Mouse (Mus musculus) liver, embryonic 12.5 days (tissue): ENCODE results near the gene Guk1. TPM values are rescaled to one million over a fixed set of nuclear protein-coding genes. Genes with fewer than 3 reads are reported as not detected.

ENCODE experiments used
- ATAC-seq: fragments of 200-750 bp; cut with Nextera tagmentation; 2 replicates; pipeline ENCODE4 v1.8.0; 2017; ENCODE audit warnings: moderate number of reproducible peaks, mild to moderate bottlenecking, moderate library complexity
- H3K27ac ChIP-seq: fragments of 300-500 bp; sonication (generic); 2 replicates; pipeline ENCODE4 v1.5.1; 2016; ENCODE audit warnings: mild to moderate bottlenecking
- H3K27me3 ChIP-seq: fragments of 300-500 bp; sonication (generic); replicated peaks from 2 replicates; pipeline ENCODE4 v1.6.1; 2016; ENCODE audit warnings: mild to moderate bottlenecking, moderate library complexity
- H3K36me3 ChIP-seq: fragments of 300-500 bp; sonication (generic); 2 replicates; pipeline ENCODE4 v1.6.1; 2016; ENCODE audit warnings: mild to moderate bottlenecking, moderate library complexity
- H3K4me1 ChIP-seq: fragments of 300-500 bp; sonication (generic); 2 replicates; pipeline ENCODE4 v1.6.1; 2016
- H3K4me2 ChIP-seq: fragments of 300-500 bp; sonication (generic); 2 replicates; pipeline ENCODE4 v1.6.1; 2016; ENCODE audit warnings: mild to moderate bottlenecking, moderate library complexity
- H3K4me3 ChIP-seq: fragments of 300-500 bp; sonication (generic); 2 replicates; pipeline ENCODE4 v1.5.1; 2016; ENCODE audit warnings: mild to moderate bottlenecking, moderate library complexity
- H3K9ac ChIP-seq: fragments of 300-500 bp; sonication (generic); 2 replicates; pipeline ENCODE4 v1.6.1; 2016; ENCODE audit warnings: mild to moderate bottlenecking, moderate library complexity
- H3K9me3 ChIP-seq: fragments of 300-500 bp; sonication (generic); replicated peaks from 2 replicates; pipeline ENCODE4 v1.6.1; 2016; ENCODE audit warnings: mild to moderate bottlenecking, moderate library complexity
- WGBS: fragments of 180-500 bp; shearing (Covaris S2); methylation state at CpG from one replicate; pipeline ENCODE4 v1.1.7; 2016; ENCODE audit not compliant: insufficient replicate concordance; 5-methylcytosine and 5-hydroxymethylcytosine counted together
- polyA plus RNA-seq: library from polyadenylated mRNA; unstranded; fragments of >200 nt; fragmentation: Nextera tagmentation; extraction: Ambion mirVana; gene quantifications from 2 replicates; pipeline ENCODE4 v1.2.1, GENCODE M21; 2016

Guk1 gene
- polyA plus RNA-seq, 1 experiment from 2014 or later: 81.3 TPM

GRCm38 (mm10) chr11:59209580-59209979 is 17.6 kb upstream of the Guk1 start:
- H3K27me3 ChIP-seq: no peaks in the 10 kb centered on the region
- no peaks in the 10 kb centered on the region for H3K9me3 ChIP-seq
- peaks cover 59% of the 10 kb centered on the region for H3K4me1 ChIP-seq
- ATAC-seq: no peak
- peak overlapping the region; percentile 94 for H3K4me2 ChIP-seq
- peak overlapping the region; percentile 89 for H3K27ac ChIP-seq
- H3K4me3 ChIP-seq: peak overlapping the region; percentile 94
- WGBS: 72% methylated on average over 5 of the region's 5 CpGs
- peak overlapping the region; percentile 80 for H3K9ac ChIP-seq
- peaks cover 81% of the 10 kb centered on the region for H3K36me3 ChIP-seq

- peak; percentile 76 for ATAC-seq
- H3K4me2 ChIP-seq: peak overlapping the region; percentile 94
- no peaks in the 10 kb centered on the region for H3K9me3 ChIP-seq
- H3K36me3 ChIP-seq: peaks cover 81% of the 10 kb centered on the region
- peak overlapping the region; percentile 80 for H3K9ac ChIP-seq
- no peaks in the 10 kb centered on the region for H3K27me3 ChIP-seq
- H3K4me3 ChIP-seq: peak overlapping the region; percentile 94
- WGBS: 12% methylated on average over 18 of the region's 18 CpGs
- H3K27ac ChIP-seq: peak overlapping the region; percentile 89
- peaks cover 55% of the 10 kb centered on the region for H3K4me1 ChIP-seq
Observed at GRCm38 (mm10) chr11:59209003-59209441, 17.0 kb upstream of the Guk1 start.

DNA sequence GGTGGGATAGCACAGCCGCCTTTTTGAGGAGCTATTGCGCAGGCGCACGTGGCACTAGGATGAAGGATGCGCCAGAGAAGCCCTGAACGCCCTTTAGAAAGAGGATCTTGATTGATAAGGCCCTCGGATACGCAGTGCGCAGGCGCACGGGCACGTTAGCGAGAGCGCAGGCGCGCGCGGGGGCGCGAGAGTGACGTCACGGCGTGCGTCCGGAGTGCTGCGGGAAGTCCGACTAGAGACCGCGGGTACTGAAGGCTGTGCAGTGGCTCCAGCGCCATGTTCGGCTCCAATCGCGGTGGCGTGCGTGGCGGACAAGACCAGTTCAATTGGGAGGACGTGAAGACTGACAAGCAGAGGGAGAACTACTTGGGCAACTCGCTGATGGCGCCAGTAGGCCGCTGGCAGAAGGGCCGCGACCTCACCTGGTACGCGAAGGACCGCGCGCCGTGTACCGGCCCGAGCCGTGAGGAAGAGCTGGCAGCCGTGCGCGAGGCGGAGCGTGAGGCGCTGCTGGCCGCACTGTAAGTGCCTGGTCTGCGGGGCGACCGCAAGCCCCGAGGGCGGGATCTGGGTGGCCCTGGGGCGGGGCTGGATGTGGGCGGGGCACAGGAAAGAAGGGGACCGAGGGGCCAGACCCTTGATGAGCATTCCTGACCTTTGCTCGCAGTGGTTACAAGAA is 16.3 kb upstream of the Guk1 start, which contains the start of gene 2310033P09Rik:
Gene 2310033P09Rik (plus strand): TSS at position 169 of the 679 bp plus-strand sequence.
- WGBS: under 1% methylated on average over 67 of the region's 67 CpGs
- peaks cover 77% of the 10 kb centered on the region for H3K36me3 ChIP-seq
- H3K9ac ChIP-seq: peak within 1 kb of the TSS; percentile 80
- peak within 1 kb of the TSS; percentile 89 for H3K27ac ChIP-seq
- H3K27me3 ChIP-seq: no peaks in the 10 kb centered on the region
- peaks cover 49% of the 10 kb centered on the region for H3K4me1 ChIP-seq
- peak; percentile 80 for ATAC-seq
- peak within 1 kb of the TSS; percentile 94 for H3K4me3 ChIP-seq
- H3K4me2 ChIP-seq: peak within 1 kb of the TSS; percentile 94
- no peaks in the 10 kb centered on the region for H3K9me3 ChIP-seq

GRCm38 (mm10) chr11:59202081-59202995 is 10.3 kb upstream of the Guk1 start, which contains the start of gene Mrpl55:
Gene Mrpl55 (plus strand): TSS chr11:59202486.
- ATAC-seq: peak; percentile 91
- H3K4me2 ChIP-seq: peak within 1 kb of the TSS; percentile 83
- WGBS: under 1% methylated on average over 63 of the region's 63 CpGs
- H3K9me3 ChIP-seq: no peaks in the 10 kb centered on the region
- H3K36me3 ChIP-seq: peaks cover 49% of the 10 kb centered on the region
- peak within 1 kb of the TSS; percentile 85 for H3K9ac ChIP-seq
- peak within 1 kb of the TSS; percentile 90 for H3K4me3 ChIP-seq
- no peaks in the 10 kb centered on the region for H3K27me3 ChIP-seq
- H3K4me1 ChIP-seq: peaks cover 38% of the 10 kb centered on the region
- H3K27ac ChIP-seq: peak within 1 kb of the TSS; percentile 77

- Histone ChIP-seq H3K9me3 (no peaks in the 10 kb centered on the region), H3K4me1 (peaks cover 37% of the 10 kb centered on the region), H3K9ac (peak overlapping the region; percentile 85), H3K27me3 (no peaks in the 10 kb centered on the region), H3K4me3 (peak overlapping the region; percentile 90), H3K36me3 (peaks cover 42% of the 10 kb centered on the region), H3K4me2 (peak overlapping the region; percentile 83), H3K27ac (peak overlapping the region; percentile 77)
- no peak for ATAC-seq
- WGBS: 13% methylated on average over 16 of the region's 16 CpGs
Observed at GRCm38 (mm10) chr11:59201216-59202002, 9.4 kb upstream of the Guk1 start.

DNA sequence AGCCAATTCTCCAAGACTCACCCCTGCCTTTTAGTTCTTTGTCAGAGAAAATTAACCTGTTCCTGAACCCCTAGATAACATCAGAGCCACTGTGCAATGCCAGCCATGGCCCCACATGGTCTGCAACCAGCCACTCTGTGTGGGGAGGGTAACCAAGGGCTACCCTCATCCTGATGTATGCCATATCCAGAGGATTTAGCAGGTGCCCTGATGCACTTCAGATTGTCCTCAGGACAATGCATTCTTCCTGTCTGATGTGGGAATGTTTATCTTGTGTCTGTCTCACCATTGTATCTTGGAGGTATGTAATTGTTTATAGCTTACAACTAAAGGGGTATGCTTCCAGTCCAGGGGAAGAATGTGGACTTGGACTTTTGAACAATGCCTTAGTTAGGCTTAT is 4.2 kb upstream of the Guk1 start:
- Histone ChIP-seq H3K27ac (no peak overlapping the region), H3K4me1 (peaks cover 27% of the 10 kb centered on the region), H3K9ac (no peak overlapping the region), H3K9me3 (no peaks in the 10 kb centered on the region), H3K27me3 (peaks cover 12% of the 10 kb centered on the region; the same call in 1 of the 2 replicates), H3K36me3 (peaks cover 16% of the 10 kb centered on the region), H3K4me2 (no peak overlapping the region), H3K4me3 (no peak overlapping the region)
- ATAC-seq: no peak

GRCm38 (mm10) chr11:59191231-59192058 is 567 bp downstream of the Guk1 start:
- ATAC-seq: peak; percentile 95
- Histone ChIP-seq H3K4me2 (peak overlapping the region; percentile 92), H3K27me3 (peaks cover 12% of the 10 kb centered on the region; the same call in 1 of the 2 replicates), H3K9me3 (no peaks in the 10 kb centered on the region), H3K4me1 (peaks cover 34% of the 10 kb centered on the region), H3K36me3 (peaks cover 5% of the 10 kb centered on the region), H3K27ac (peak overlapping the region; percentile 96), H3K4me3 (peak overlapping the region; percentile 73), H3K9ac (peak overlapping the region; percentile 82)
- under 1% methylated on average over 56 of the region's 59 CpGs for WGBS

DNA sequence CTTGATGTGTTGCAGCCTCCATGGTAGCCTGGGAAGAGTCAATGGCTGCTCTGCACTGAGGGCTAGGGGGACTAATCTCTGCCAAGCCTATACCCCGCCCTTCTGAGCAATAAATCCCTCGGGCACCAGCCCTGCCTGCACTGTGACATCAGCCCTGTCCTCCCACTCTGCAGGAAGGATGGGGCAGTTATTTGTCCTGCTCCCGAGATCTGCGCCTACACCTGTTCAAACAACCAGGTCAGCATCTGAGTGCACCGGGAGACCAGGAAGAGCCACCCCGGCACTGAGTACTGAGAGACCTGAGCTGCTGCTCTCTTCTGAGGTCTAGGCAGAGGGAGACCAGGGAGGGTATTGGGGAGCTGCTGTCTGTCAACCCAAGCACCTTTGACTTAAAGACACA is 4.3 kb downstream of the Guk1 start:
- peaks cover 42% of the 10 kb centered on the region for H3K36me3 ChIP-seq
- no peaks in the 10 kb centered on the region for H3K27me3 ChIP-seq
- H3K9me3 ChIP-seq: no peaks in the 10 kb centered on the region
- WGBS: 73% methylated on average over 6 of the region's 6 CpGs
- peaks cover 51% of the 10 kb centered on the region for H3K4me1 ChIP-seq
- H3K9ac ChIP-seq: no peak overlapping the region
- H3K4me3 ChIP-seq: no peak overlapping the region
- ATAC-seq: no peak
- H3K27ac ChIP-seq: no peak overlapping the region
- H3K4me2 ChIP-seq: no peak overlapping the region

GRCm38 (mm10) chr11:59185490-59185889 is 6.5 kb downstream of the Guk1 start:
- Histone ChIP-seq H3K9me3 (no peaks in the 10 kb centered on the region), H3K4me3 (no peak overlapping the region), H3K4me1 (peaks cover 40% of the 10 kb centered on the region), H3K36me3 (peaks cover 47% of the 10 kb centered on the region), H3K27me3 (peaks cover 8% of the 10 kb centered on the region), H3K4me2 (no peak overlapping the region), H3K27ac (no peak overlapping the region), H3K9ac (no peak overlapping the region)
- WGBS: 74% methylated on average over 5 of the region's 5 CpGs
- no peak for ATAC-seq

GRCm38 (mm10) chr11:59183821-59184220 is 8.2 kb downstream of the Guk1 start:
- no peak overlapping the region for H3K4me2 ChIP-seq
- H3K27me3 ChIP-seq: peaks cover 25% of the 10 kb centered on the region
- H3K4me3 ChIP-seq: no peak overlapping the region
- 20% methylated on average over 3 of the region's 3 CpGs for WGBS
- peaks cover 47% of the 10 kb centered on the region for H3K36me3 ChIP-seq
- H3K9ac ChIP-seq: peak overlapping the region; percentile 29; the same call in 1 of the 2 replicates
- no peaks in the 10 kb centered on the region for H3K9me3 ChIP-seq
- ATAC-seq: peak; percentile 73
- H3K27ac ChIP-seq: peak overlapping the region; percentile 59; the same call in 1 of the 2 replicates
- H3K4me1 ChIP-seq: peaks cover 27% of the 10 kb centered on the region
